Comparison of ENCODE assay signal across 15 mouse cellular contexts in the genomic region with DNA sequence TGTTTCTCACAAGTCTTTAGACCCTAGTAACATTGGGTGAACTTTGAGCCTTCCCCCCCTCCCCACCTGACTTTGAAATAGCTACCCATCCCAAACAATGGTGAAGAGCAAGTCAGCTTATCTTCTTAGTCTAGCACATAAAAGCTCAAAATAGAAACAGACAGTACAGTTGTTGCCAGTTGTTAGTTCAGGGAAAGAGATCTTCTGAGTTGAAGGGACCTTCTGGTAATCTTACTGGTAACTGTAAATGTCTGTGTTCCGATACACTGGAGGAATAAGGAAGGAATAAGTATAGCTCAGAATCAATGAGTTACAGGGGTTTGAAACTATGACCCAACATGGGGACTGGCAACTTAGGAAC. TPM values are rescaled to one million over a fixed set of nuclear protein-coding genes. Genes with fewer than 3 reads are reported as not detected.
DNase-seq lines count a peak whose midpoint lies in the region; ATAC-seq and TF ChIP-seq lines count a peak whose summit lies in the region.
"Had no signal": no experiment of that assay in that cellular context is flagged by ENCODE, and none has a peak within 500 bp of the region (broad histone marks: within the 10 kb centered on the region; RNA-seq: fewer than 3 reads in every experiment).

No protein-coding gene starts in this region.

- H3K9ac ChIP-seq in embryonic facial prominence, embryonic 12.5 days, result no peak overlapping the region
- H3K9ac ChIP-seq in liver, adult 2 months (ENCODE audit: low read depth, low read length), result no peak overlapping the region
- no peak overlapping the region for H3K9ac ChIP-seq in intestine, embryonic 15.5 days
- H3K9ac ChIP-seq in forebrain, postnatal 0 days, result no peak overlapping the region
- H3K9ac ChIP-seq: midbrain, embryonic 13.5 days had no signal

- TF ChIP-seq CTCF in liver, adult 2 months (IDR thresholded peaks at IDR 0.05; ENCODE audit: low read depth, low read length), result no peak
- TF ChIP-seq CTCF in forebrain, postnatal 0 days (IDR thresholded peaks at IDR 0.05; ENCODE audit: low read depth), result no peak

- H3K9me3 ChIP-seq in embryonic facial prominence, embryonic 12.5 days, result no peaks in the 10 kb centered on the region
- no peaks in the 10 kb centered on the region for H3K9me3 ChIP-seq in embryonic facial prominence, embryonic 10.5 days
- H3K9me3 ChIP-seq in intestine, embryonic 15.5 days, result no peaks in the 10 kb centered on the region
- no peaks in the 10 kb centered on the region for H3K9me3 ChIP-seq in forebrain, postnatal 0 days (ENCODE audit: low read length)
- H3K9me3 ChIP-seq: G1E; midbrain, embryonic 13.5 days had no signal

- no peak for DNase-seq in embryonic facial prominence, embryonic 10.5 days (ENCODE audit: low spot score)
- no peak for DNase-seq in liver, adult 2 months (ENCODE audit: extremely low read depth, low read depth, low spot score)
- DNase-seq in liver, result no peak
- DNase-seq in left cerebral cortex, postnatal 25 days (ENCODE audit: low spot score in 2 of 2), result no peak
- DNase-seq in forebrain, postnatal 0 days, result no peak
- DNase-seq: adrenal gland, adult 8-10 months; cerebellum, adult 8-10 months had no signal

- no peak overlapping the region for H3K4me3 ChIP-seq in embryonic facial prominence, embryonic 12.5 days
- no peak overlapping the region for H3K4me3 ChIP-seq in embryonic facial prominence, embryonic 10.5 days
- no peak overlapping the region for H3K4me3 ChIP-seq in liver, adult 2 months (ENCODE audit: insufficient read depth, low read depth, low read length)
- no peak overlapping the region for H3K4me3 ChIP-seq in intestine, embryonic 15.5 days (replicated peaks)
- no peak overlapping the region; the same call in 1 of the 2 replicates for H3K4me3 ChIP-seq in macrophage (ENCODE audit: inconsistent target)
- no peak overlapping the region for H3K4me3 ChIP-seq in forebrain, postnatal 0 days (ENCODE audit: low read depth, low read length)
- H3K4me3 ChIP-seq: midbrain, embryonic 13.5 days had no signal

- intact Hi-C loops in left cerebral cortex, postnatal 25 days (cut with DNase I), result no loop called here

- ATAC-seq in embryonic facial prominence, embryonic 12.5 days (ENCODE audit: insufficient number of reproducible peaks, insufficient read depth, low FRiP score, low TSS enrichment), result no peak
- ATAC-seq in intestine, embryonic 15.5 days, result no peak
- no peak for ATAC-seq in forebrain, postnatal 0 days
- ATAC-seq: midbrain, embryonic 13.5 days had no signal

- peaks cover 36% of the 10 kb centered on the region for H3K4me1 ChIP-seq in embryonic facial prominence, embryonic 12.5 days
- H3K4me1 ChIP-seq in embryonic facial prominence, embryonic 10.5 days, result peaks cover 43% of the 10 kb centered on the region
- peaks cover 21% of the 10 kb centered on the region for H3K4me1 ChIP-seq in liver, adult 2 months (ENCODE audit: control insufficient read depth, insufficient read depth, low read length)
- H3K4me1 ChIP-seq in intestine, embryonic 15.5 days (replicated peaks), result peaks cover 43% of the 10 kb centered on the region
- H3K4me1 ChIP-seq in forebrain, postnatal 0 days (ENCODE audit: insufficient read depth), result peaks cover 10% of the 10 kb centered on the region

- H3K27ac ChIP-seq in embryonic facial prominence, embryonic 12.5 days, result no peak overlapping the region
- no peak overlapping the region for H3K27ac ChIP-seq in embryonic facial prominence, embryonic 10.5 days (replicated peaks)
- H3K27ac ChIP-seq in liver, adult 2 months (replicated peaks; ENCODE audit: insufficient read depth, low read depth, low read length), result peak overlapping the region; percentile 30; the same call in 1 of the 2 replicates
- no peak overlapping the region for H3K27ac ChIP-seq in intestine, embryonic 15.5 days
- peak overlapping the region; percentile 81 for H3K27ac ChIP-seq in macrophage
- H3K27ac ChIP-seq in forebrain, postnatal 0 days (ENCODE audit: low read depth, low read length), result no peak overlapping the region
- H3K27ac ChIP-seq: midbrain, embryonic 13.5 days had no signal

- no peak for TF ChIP-seq POLR2A in liver, adult 2 months (IDR thresholded peaks at IDR 0.05; ENCODE audit: extremely low read depth, insufficient read depth, low read length)

- H3K36me3 ChIP-seq in embryonic facial prominence, embryonic 12.5 days, result peaks cover 47% of the 10 kb centered on the region
- H3K36me3 ChIP-seq in embryonic facial prominence, embryonic 10.5 days (replicated peaks), result peaks cover 65% of the 10 kb centered on the region
- peaks cover 18% of the 10 kb centered on the region for H3K36me3 ChIP-seq in liver, adult 2 months (ENCODE audit: control insufficient read depth, insufficient read depth, low read length)
- H3K36me3 ChIP-seq in intestine, embryonic 15.5 days, result peaks cover 17% of the 10 kb centered on the region; the same call in 1 of the 2 replicates
- peaks cover 28% of the 10 kb centered on the region for H3K36me3 ChIP-seq in macrophage (ENCODE audit: inconsistent target)
- peaks cover 18% of the 10 kb centered on the region for H3K36me3 ChIP-seq in forebrain, postnatal 0 days (ENCODE audit: insufficient read depth)

- WGBS in embryonic facial prominence, embryonic 12.5 days, result 88% methylated on average over 1 of the region's 1 CpGs
- WGBS in embryonic facial prominence, embryonic 10.5 days, result 94% methylated on average over 1 of the region's 1 CpGs
- WGBS in liver, adult 2 months, result 96% methylated on average over 1 of the region's 1 CpGs
- WGBS in intestine, embryonic 15.5 days, result 96% methylated on average over 1 of the region's 1 CpGs
- 73% methylated on average over 1 of the region's 1 CpGs for WGBS in macrophage (ENCODE audit: missing documents)
- 100% methylated on average over 1 of the region's 1 CpGs for WGBS in forebrain, postnatal 0 days

- peaks cover 3% of the 10 kb centered on the region; the same call in 1 of the 2 replicates for H3K79me2 ChIP-seq in liver, adult 2 months (ENCODE audit: control insufficient read depth, insufficient read depth, low read length)
- H3K79me2 ChIP-seq in macrophage (ENCODE audit: inconsistent target), result peaks cover 29% of the 10 kb centered on the region

- no peaks in the 10 kb centered on the region for H3K27me3 ChIP-seq in embryonic facial prominence, embryonic 12.5 days
- H3K27me3 ChIP-seq in embryonic facial prominence, embryonic 10.5 days (replicated peaks; ENCODE audit: low read depth, poor library complexity, severe bottlenecking), result no peaks in the 10 kb centered on the region
- no peaks in the 10 kb centered on the region for H3K27me3 ChIP-seq in liver, adult 2 months (ENCODE audit: control insufficient read depth, insufficient read depth, low read length)
- H3K27me3 ChIP-seq in intestine, embryonic 15.5 days (replicated peaks), result no peaks in the 10 kb centered on the region
- no peaks in the 10 kb centered on the region for H3K27me3 ChIP-seq in forebrain, postnatal 0 days (ENCODE audit: insufficient read depth, low read length)
- H3K27me3 ChIP-seq: midbrain, embryonic 13.5 days had no signal

- peak overlapping the region; percentile 84; the same call in 1 of the 2 replicates for H3K4me2 ChIP-seq in embryonic facial prominence, embryonic 12.5 days (replicated peaks)
- peak overlapping the region; percentile 90 for H3K4me2 ChIP-seq in intestine, embryonic 15.5 days (replicated peaks)
- H3K4me2 ChIP-seq in forebrain, postnatal 0 days (ENCODE audit: low read depth), result no peak overlapping the region

RNA-seq across cellular contexts. Expression of a gene that starts 3.0 kb away (rescaled TPM):
- polyA plus RNA-seq in embryonic facial prominence, embryonic 12.5 days (2016; fragmentation: Nextera tagmentation; extraction: Ambion mirVana), result 102 and 107 TPM in 2 replicates
- polyA plus RNA-seq in embryonic facial prominence, embryonic 10.5 days (2016; fragmentation: Nextera tagmentation; extraction: Ambion mirVana), result 93.8 and 96.9 TPM in 2 replicates
- 6.4 and 9.5 TPM in 2 replicates for total RNA-seq in liver, adult 2 months (2014; rRNA removed)
- 43.1 and 49.8 TPM in 2 replicates for polyA plus RNA-seq in liver, adult 2 months (2012; rRNA removed)
- 82.7 and 83.4 TPM in 2 replicates for polyA plus RNA-seq in intestine, embryonic 15.5 days (2015; fragmentation: Nextera tagmentation; extraction: Ambion mirVana)
- 100 to 1,000 TPM in 7 of 26 experiments, 10 to 100 TPM in 19; 41.7 to 199 (median 80.2) TPM for total RNA-seq in macrophage (2018; cell fraction: chromatin; rRNA removed)
- 100 to 1,000 TPM in 21 of 26 experiments, 10 to 100 TPM in 5; 77.4 to 214 (median 117) TPM for total RNA-seq in macrophage (2018; cell fraction: cytosol; rRNA removed)
- 100 to 1,000 TPM in 11 of 26 experiments, 10 to 100 TPM in 15; 54.6 to 321 (median 99.8) TPM for total RNA-seq in macrophage (2018; cell fraction: nucleus; rRNA removed)
- polyA plus RNA-seq in macrophage (2018), result 63.6 to 176 TPM (median 108 TPM) in 3 replicates
- 10 to 100 TPM; 51.4 to 53.4 TPM for total RNA-seq in left cerebral cortex, postnatal 25 days (2021)
- 30.5 and 35.6 TPM in 2 replicates for total RNA-seq in forebrain, postnatal 0 days (2014; rRNA removed)
- polyA plus RNA-seq in forebrain, postnatal 0 days (2015; fragmentation: Nextera tagmentation; extraction: Ambion mirVana), result 43.5 and 51.6 TPM in 2 replicates

RNA-seq across cellular contexts. Expression of a gene that starts 20.6 kb away (rescaled TPM):
- polyA plus RNA-seq in embryonic facial prominence, embryonic 12.5 days (2016; fragmentation: Nextera tagmentation; extraction: Ambion mirVana), result 4.7 and 7.2 TPM in 2 replicates
- 3.9 and 5.1 TPM in 2 replicates for polyA plus RNA-seq in embryonic facial prominence, embryonic 10.5 days (2016; fragmentation: Nextera tagmentation; extraction: Ambion mirVana)
- total RNA-seq in liver, adult 2 months (2014; rRNA removed), result 27.6 and 30.9 TPM in 2 replicates
- polyA plus RNA-seq in liver, adult 2 months (2012; rRNA removed), result 27.1 and 28.1 TPM in 2 replicates
- 7.6 TPM in 2 replicates for polyA plus RNA-seq in intestine, embryonic 15.5 days (2015; fragmentation: Nextera tagmentation; extraction: Ambion mirVana)
- total RNA-seq in macrophage (2018; cell fraction: chromatin; rRNA removed), result under 1 TPM in 2 of 26 experiments, not detected in 24; 0.16 to 0.25 TPM
- under 1 TPM in 1 of 26 experiments, not detected in 25; 0.03 TPM for total RNA-seq in macrophage (2018; cell fraction: cytosol; rRNA removed)
- not detected for total RNA-seq in macrophage (2018; cell fraction: nucleus; rRNA removed)
- not detected in 3 replicates for polyA plus RNA-seq in macrophage (2018)
- total RNA-seq in left cerebral cortex, postnatal 25 days (2021), result under 1 TPM; 0.21 to 0.27 TPM
- total RNA-seq in forebrain, postnatal 0 days (2014; rRNA removed), result 0.62 and 0.86 TPM in 2 replicates
- polyA plus RNA-seq in forebrain, postnatal 0 days (2015; fragmentation: Nextera tagmentation; extraction: Ambion mirVana), result 0.20 and 0.67 TPM in 2 replicates
- total RNA-seq: G1E had no signal
- polyA plus RNA-seq: G1E had no signal

RNA-seq across cellular contexts. Expression of a gene that starts 28.0 kb away (rescaled TPM):
- polyA plus RNA-seq in embryonic facial prominence, embryonic 12.5 days (2016; fragmentation: Nextera tagmentation; extraction: Ambion mirVana), result 1.2 and 1.4 TPM in 2 replicates
- 0.74 and 0.90 TPM in 2 replicates for polyA plus RNA-seq in embryonic facial prominence, embryonic 10.5 days (2016; fragmentation: Nextera tagmentation; extraction: Ambion mirVana)
- total RNA-seq in liver, adult 2 months (2014; rRNA removed), result under 0.01 TPM in 1 of 2 replicates, not detected in the other
- polyA plus RNA-seq in liver, adult 2 months (2012; rRNA removed), result not detected in 2 replicates
- polyA plus RNA-seq in intestine, embryonic 15.5 days (2015; fragmentation: Nextera tagmentation; extraction: Ambion mirVana), result 0.20 and 0.25 TPM in 2 replicates
- under 1 TPM in 1 of 26 experiments, not detected in 25; 0.16 TPM for total RNA-seq in macrophage (2018; cell fraction: chromatin; rRNA removed)
- total RNA-seq in macrophage (2018; cell fraction: cytosol; rRNA removed), result not detected
- not detected for total RNA-seq in macrophage (2018; cell fraction: nucleus; rRNA removed)
- not detected in 3 replicates for polyA plus RNA-seq in macrophage (2018)
- total RNA-seq in left cerebral cortex, postnatal 25 days (2021), result 100 to 1,000 TPM; 118 to 121 TPM
- total RNA-seq in forebrain, postnatal 0 days (2014; rRNA removed), result 59.2 and 72.2 TPM in 2 replicates
- polyA plus RNA-seq in forebrain, postnatal 0 days (2015; fragmentation: Nextera tagmentation; extraction: Ambion mirVana), result 5.3 and 5.6 TPM in 2 replicates

RNA-seq across cellular contexts. Expression of a gene that starts 47.6 kb away (rescaled TPM):
- not detected in 2 replicates for polyA plus RNA-seq in embryonic facial prominence, embryonic 12.5 days (2016; fragmentation: Nextera tagmentation; extraction: Ambion mirVana)
- polyA plus RNA-seq in embryonic facial prominence, embryonic 10.5 days (2016; fragmentation: Nextera tagmentation; extraction: Ambion mirVana), result not detected in 2 replicates
- total RNA-seq in liver, adult 2 months (2014; rRNA removed), result 0.27 and 0.83 TPM in 2 replicates
- 0.13 and 0.17 TPM in 2 replicates for polyA plus RNA-seq in liver, adult 2 months (2012; rRNA removed)
- polyA plus RNA-seq in intestine, embryonic 15.5 days (2015; fragmentation: Nextera tagmentation; extraction: Ambion mirVana), result not detected in 2 replicates
- total RNA-seq in macrophage (2018; cell fraction: chromatin; rRNA removed), result 1 to 10 TPM in 15 of 26 experiments, under 1 TPM in 1, not detected in 10; 0.92 to 4.6 (median 1.8) TPM
- not detected for total RNA-seq in macrophage (2018; cell fraction: cytosol; rRNA removed)
- total RNA-seq in macrophage (2018; cell fraction: nucleus; rRNA removed), result 1 to 10 TPM in 8 of 26 experiments, under 1 TPM in 4, not detected in 14; 0.61 to 2.4 (median 1.1) TPM
- polyA plus RNA-seq in macrophage (2018), result not detected in 3 replicates
- total RNA-seq in left cerebral cortex, postnatal 25 days (2021), result not detected
- total RNA-seq in forebrain, postnatal 0 days (2014; rRNA removed), result not detected in 2 replicates
- not detected in 2 replicates for polyA plus RNA-seq in forebrain, postnatal 0 days (2015; fragmentation: Nextera tagmentation; extraction: Ambion mirVana)
- total RNA-seq: gastrocnemius, adult 8-10 months; left cerebral cortex, adult 18-20 months had no signal
- polyA plus RNA-seq: G1E; kidney, adult 2 months; midbrain, embryonic 13.5 days had no signal

RNA-seq across cellular contexts. Expression of a gene that starts 52.8 kb away (rescaled TPM):
- not detected in 2 replicates for polyA plus RNA-seq in embryonic facial prominence, embryonic 12.5 days (2016; fragmentation: Nextera tagmentation; extraction: Ambion mirVana)
- not detected in 2 replicates for polyA plus RNA-seq in embryonic facial prominence, embryonic 10.5 days (2016; fragmentation: Nextera tagmentation; extraction: Ambion mirVana)
- total RNA-seq in liver, adult 2 months (2014; rRNA removed), result 0.27 and 0.28 TPM in 2 replicates
- polyA plus RNA-seq in liver, adult 2 months (2012; rRNA removed), result not detected in 2 replicates
- polyA plus RNA-seq in intestine, embryonic 15.5 days (2015; fragmentation: Nextera tagmentation; extraction: Ambion mirVana), result not detected in 2 replicates
- total RNA-seq in macrophage (2018; cell fraction: chromatin; rRNA removed), result 1 to 10 TPM in 17 of 26 experiments, under 1 TPM in 5, not detected in 4; 0.70 to 4.9 (median 2.2) TPM
- total RNA-seq in macrophage (2018; cell fraction: cytosol; rRNA removed), result under 1 TPM in 2 of 26 experiments, not detected in 24; 0.17 to 0.26 TPM
- total RNA-seq in macrophage (2018; cell fraction: nucleus; rRNA removed), result 1 to 10 TPM in 9 of 26 experiments, under 1 TPM in 8, not detected in 9; 0.40 to 3.2 (median 1.0) TPM
- polyA plus RNA-seq in macrophage (2018), result not detected in 3 replicates
- total RNA-seq in left cerebral cortex, postnatal 25 days (2021), result not detected
- total RNA-seq in forebrain, postnatal 0 days (2014; rRNA removed), result 0.77 TPM in 1 of 2 replicates, not detected in the other
- polyA plus RNA-seq in forebrain, postnatal 0 days (2015; fragmentation: Nextera tagmentation; extraction: Ambion mirVana), result not detected in 2 replicates
- total RNA-seq: gastrocnemius, adult 8-10 months; left cerebral cortex, adult 18-20 months had no signal
- polyA plus RNA-seq: G1E; kidney, adult 2 months; midbrain, embryonic 13.5 days had no signal

Comparison
In these comparisons a context has a peak if more than half of its experiments do, and no peak if none do; other contexts are left out.
1. H3K27ac ChIP-seq: peak in liver, adult 2 months (single experiment) and macrophage (single experiment); none in embryonic facial prominence, embryonic 12.5 days (single experiment), embryonic facial prominence, embryonic 10.5 days (single experiment), intestine, embryonic 15.5 days (single experiment) and forebrain, postnatal 0 days (single experiment).